Mouse (Mus musculus) E14TG2a.4 (cell line): ENCODE measurements around the gene Gpr153.

ENCODE experiments used
- CTCF ChIP-seq: conservative IDR thresholded peaks from 2 replicates; pipeline ENCODE4 v1.5.1; 2014; ENCODE audit warnings: low read length
- POU5F1 ChIP-seq: IDR thresholded peaks from 2 replicates; pipeline ENCODE4 v1.6.1; 2014; ENCODE audit warnings: low read length, borderline replicate concordance

DNA sequence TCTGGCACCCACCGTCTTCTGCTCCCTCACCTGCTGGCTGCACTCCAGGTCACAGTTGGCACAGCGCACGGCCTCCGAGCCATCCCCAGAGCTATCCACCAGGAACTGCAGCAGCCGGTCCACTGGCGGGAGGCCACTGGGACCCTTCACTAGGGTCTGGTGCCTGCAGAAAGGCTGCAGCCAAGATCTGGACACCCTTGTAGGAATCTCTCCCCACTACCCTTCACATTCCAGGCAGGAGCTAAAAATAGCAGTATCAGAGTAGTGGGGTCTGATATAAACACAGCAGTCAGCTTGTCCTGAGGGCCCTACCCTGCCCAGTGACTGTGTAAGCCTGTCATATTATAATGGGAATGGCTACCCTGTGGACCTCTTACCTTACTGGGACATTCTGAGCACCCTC is 43.6 kb downstream of the Gpr153 start:
- no peak for TF ChIP-seq CTCF
- no peak for TF ChIP-seq POU5F1
